Mouse (Mus musculus): ENCODE data around the gene Lnpk.

Gene Lnpk

DNA sequence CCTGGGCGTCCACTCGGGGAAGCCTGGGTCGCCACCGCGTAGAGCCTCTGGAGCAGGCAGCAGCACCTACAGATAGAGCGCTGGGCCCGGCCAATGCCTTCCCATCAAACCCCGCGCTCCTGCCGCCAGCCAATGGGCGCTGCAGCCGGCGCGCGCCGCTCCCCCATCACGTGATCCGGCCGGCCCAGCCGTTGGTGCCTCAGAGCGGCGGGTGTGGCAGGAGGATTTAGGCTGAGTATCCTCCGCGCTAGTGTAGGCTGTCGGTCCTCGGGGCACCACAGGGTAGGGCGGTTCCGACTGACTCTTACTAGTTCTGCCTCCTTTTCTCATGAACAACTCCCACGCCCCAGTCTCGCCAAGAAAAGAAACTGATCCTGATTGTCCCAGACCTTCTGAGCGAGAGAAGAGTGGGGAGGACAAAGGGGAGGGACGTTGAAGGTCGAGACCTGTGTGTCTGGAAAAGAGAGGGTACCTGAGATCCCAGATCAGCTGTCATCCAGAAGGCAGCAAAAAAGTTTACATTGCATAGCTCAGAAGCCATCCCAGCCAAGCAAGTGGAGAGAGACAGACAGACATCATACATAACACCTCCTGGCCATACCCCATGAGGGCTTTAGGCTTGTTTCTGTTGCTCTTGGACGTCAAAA lies at the start of gene Lnpk:
Gene Lnpk (minus strand): TSS at position 593 of the 647 bp plus-strand sequence.
- peak; percentile 90 to 93 for DNase-seq (ENCODE audit: low spot score in 2 of 2)

- DNase-seq (ENCODE audit: low spot score in 2 of 2): no peak
These were observed 41.1 kb upstream of the Lnpk start for GRCm38 (mm10) chr2:74620368-74620767.

GRCm38 (mm10) chr2:74619676-74620246 lies 40.5 kb upstream of the Lnpk start:
- DNase-seq (ENCODE audit: low spot score in 2 of 2): no peak

DNA sequence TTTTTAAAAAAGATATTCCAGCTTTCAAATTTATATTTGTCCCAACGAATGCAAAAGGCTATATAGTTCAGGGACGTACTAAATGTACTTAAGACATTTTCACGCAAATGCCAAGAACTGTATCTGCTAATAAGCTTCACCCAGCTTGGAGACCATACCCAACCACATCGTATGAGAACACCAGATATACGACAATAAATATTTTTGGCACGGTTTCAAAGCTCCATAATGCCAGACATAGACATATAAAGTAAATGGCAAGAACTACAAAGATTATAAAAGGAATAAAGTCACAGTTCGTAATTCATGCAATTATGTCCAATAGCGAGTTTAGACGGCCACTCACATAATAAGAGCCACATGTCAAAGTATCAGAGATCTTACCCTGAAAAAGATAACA lies 38.5 kb upstream of the Lnpk start:
- no peak for DNase-seq (ENCODE audit: low spot score in 2 of 2)

- DNase-seq (ENCODE audit: low spot score in 2 of 2): no peak
These were observed 32.2 kb upstream of the Lnpk start for GRCm38 (mm10) chr2:74611406-74611805.

DNA sequence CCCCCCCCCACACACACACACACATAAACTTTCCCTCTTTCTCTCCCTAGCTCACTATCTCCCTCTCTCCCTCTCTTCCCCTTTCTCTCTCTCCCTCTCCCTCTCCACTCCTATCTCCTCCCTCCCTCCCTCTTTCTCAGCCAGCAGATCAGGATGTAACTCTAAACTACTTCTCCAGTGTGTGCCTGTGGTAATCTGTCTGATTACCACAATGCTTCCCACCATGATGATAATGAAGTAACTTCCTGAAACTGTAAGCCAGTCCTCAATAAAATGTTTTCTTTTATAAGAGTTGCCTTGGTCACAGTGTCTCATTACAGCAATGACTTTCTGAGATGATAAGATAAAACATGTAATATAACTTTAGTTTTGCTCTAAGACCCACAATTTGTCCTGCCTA lies 30.1 kb upstream of the Lnpk start:
- DNase-seq (ENCODE audit: low spot score in 2 of 2): no peak

GRCm38 (mm10) chr2:74606087-74606760 lies 27.0 kb upstream of the Lnpk start:
- no peak for DNase-seq (ENCODE audit: low spot score in 2 of 2)

DNA sequence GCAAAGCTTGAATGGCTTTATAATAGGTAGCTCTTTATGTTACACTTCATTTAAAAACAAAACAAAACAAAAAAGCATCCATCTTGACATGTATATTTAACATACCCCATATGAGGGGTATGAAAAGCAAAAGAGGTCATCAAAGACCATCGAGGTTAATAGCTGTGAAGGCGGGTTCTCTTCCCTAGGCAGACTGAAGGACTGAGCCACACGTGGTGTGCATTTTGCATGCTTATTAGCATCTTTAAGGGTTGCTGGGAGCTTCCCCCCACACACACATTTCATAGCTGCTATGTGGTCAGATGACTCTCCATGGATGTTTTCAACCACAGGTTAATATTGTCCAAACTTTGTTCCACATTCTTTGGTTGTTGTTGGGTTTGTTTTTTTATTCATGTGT lies 24.8 kb upstream of the Lnpk start:
- DNase-seq (ENCODE audit: low spot score in 2 of 2): no peak

DNA sequence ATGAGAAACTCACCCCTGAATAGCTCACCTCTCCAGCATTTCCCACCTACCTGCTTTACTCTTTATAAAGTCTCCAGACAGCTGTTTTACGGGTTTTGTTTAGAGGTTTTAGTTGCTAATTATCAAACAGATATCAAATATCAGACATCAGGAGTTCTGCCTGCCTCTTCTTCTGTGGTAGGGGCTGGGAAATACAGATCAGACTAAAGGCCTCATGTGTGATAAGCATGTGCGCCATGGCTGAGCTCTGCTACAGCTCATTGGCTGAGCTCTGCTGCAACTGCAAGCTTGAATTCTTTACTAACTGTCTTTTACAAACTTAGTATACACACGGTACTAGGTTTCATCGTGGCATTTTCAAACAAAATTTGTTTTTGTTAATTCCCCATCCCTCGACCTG lies 23.2 kb upstream of the Lnpk start:
- no peak for DNase-seq (ENCODE audit: low spot score in 2 of 2)

DNA sequence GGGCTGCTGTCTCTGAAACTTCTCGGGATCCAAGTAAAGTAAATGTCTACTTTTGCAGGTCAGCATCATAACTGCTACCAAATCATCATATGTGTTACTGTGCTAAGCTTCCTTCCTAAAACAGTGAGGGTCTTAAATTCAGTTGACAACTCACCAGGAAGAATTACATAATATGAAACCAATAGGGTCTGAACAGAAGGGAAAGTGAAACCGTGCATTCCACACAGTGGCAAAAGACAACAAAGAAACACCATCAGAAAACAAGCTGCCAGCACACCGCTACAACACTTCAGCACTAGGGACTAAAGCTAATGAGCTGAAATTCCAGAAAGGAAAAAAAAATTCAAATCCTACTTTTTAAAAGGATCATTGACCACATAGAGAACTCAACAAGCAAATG lies 17.9 kb upstream of the Lnpk start:
- DNase-seq (ENCODE audit: low spot score in 2 of 2): no peak

- DNase-seq (ENCODE audit: low spot score in 2 of 2): no peak
These were observed 16.9 kb upstream of the Lnpk start for GRCm38 (mm10) chr2:74596094-74596493.

- no peak for DNase-seq (ENCODE audit: low spot score in 2 of 2)
These were observed 941 bp downstream of the Lnpk start for GRCm38 (mm10) chr2:74578146-74578842.

DNA sequence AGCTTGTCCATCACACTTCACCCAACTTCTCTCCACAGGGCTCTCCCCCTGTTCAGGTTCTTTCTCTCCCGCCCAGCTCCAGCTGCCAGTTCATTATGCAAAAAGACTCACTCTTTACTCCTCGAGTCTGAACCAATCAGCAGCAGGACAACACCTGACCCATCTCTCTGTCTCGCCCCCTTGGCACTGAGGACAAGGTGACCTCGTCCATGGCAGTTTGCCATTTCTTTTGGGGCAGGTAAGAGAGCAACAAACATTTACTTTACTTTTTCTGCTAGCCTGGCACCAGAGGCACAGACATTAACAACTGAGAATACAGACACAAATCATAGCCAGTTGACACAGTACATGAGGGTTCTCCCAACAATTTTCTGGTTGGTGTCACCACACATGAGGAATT lies 8.8 kb downstream of the Lnpk start:
- DNase-seq (ENCODE audit: low spot score in 2 of 2): no peak

DNA sequence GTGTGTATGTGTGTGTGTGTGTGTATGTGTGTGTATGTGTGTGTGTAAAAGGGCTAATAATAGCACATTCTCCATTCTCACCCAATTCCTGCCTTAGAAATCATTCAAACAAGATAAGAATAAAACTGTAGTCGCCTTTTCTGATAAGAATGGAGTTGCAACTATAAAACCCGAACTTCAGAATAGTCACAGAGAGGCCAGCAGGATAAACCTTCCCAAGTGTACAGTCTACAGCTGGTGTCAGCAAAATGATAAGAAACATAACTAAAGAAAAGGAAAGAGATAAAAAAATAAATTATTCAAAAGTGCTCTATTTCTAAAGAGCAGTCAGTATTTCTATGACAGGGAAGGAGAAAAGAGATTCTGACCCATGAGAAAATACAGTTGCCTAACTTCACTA lies 19.4 kb downstream of the Lnpk start:
- DNase-seq (ENCODE audit: low spot score in 2 of 2): no peak

GRCm38 (mm10) chr2:74559092-74559491 lies 20.1 kb downstream of the Lnpk start:
- no peak for DNase-seq (ENCODE audit: low spot score in 2 of 2)

GRCm38 (mm10) chr2:74557451-74557850 lies 21.8 kb downstream of the Lnpk start:
- DNase-seq (ENCODE audit: low spot score in 2 of 2): no peak

GRCm38 (mm10) chr2:74551929-74552328 lies 27.3 kb downstream of the Lnpk start:
- DNase-seq (ENCODE audit: low spot score in 2 of 2): no peak

DNA sequence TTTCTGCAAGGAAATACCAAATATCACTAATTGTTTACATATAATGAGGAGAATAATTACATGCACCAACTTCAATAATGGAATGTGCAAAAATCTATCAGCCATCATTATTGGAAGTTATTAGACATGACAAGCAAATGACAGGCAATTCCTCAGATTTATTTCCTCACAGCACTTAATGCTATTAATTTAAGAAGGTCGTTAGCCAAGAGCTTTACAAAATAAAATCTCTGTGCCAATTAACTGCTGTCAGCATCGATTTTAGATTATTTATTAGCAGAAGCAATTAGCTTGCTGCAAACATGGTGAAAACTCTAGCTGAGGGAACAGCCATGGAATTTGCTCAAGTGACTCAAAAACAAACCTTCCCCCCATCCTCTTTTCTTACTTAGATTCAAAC lies 30.9 kb downstream of the Lnpk start:
- DNase-seq (ENCODE audit: low spot score in 2 of 2): no peak

- no peak for DNase-seq (ENCODE audit: low spot score in 2 of 2)
These were observed 70.9 kb downstream of the Lnpk start for GRCm38 (mm10) chr2:74508302-74508701.

- DNase-seq (ENCODE audit: low spot score in 2 of 2): no peak
These were observed 72.8 kb downstream of the Lnpk start for GRCm38 (mm10) chr2:74506439-74506838.

GRCm38 (mm10) chr2:74500307-74500706 lies 78.9 kb downstream of the Lnpk start:
- DNase-seq (ENCODE audit: low spot score in 2 of 2): no peak

- no peak for DNase-seq (ENCODE audit: low spot score in 2 of 2)
These were observed 81.4 kb downstream of the Lnpk start for GRCm38 (mm10) chr2:74497851-74498250.

- DNase-seq (ENCODE audit: low spot score in 2 of 2): no peak
These were observed 87.8 kb downstream of the Lnpk start for GRCm38 (mm10) chr2:74491426-74491825.
